Mouse (Mus musculus): ENCODE measurements around the gene Gm128. TPM values are rescaled to one million over a fixed set of nuclear protein-coding genes. Genes with fewer than 3 reads are reported as not detected.

Gene Gm128
- polyA plus RNA-seq, 1 experiment from 2014 or later: 0.64 TPM

- no peak overlapping the region for H3K9ac ChIP-seq
- peaks cover 30% of the 10 kb centered on the region for H3K4me1 ChIP-seq (replicated peaks)
- 70% methylated on average over 5 of the region's 5 CpGs for WGBS
- peaks cover 4% of the 10 kb centered on the region; the same call in 1 of the 2 replicates for H3K9me3 ChIP-seq (replicated peaks)
- no peak for ATAC-seq (ENCODE audit: insufficient number of reproducible peaks, low FRiP score)
- no peak overlapping the region for H3K4me3 ChIP-seq
- no peak overlapping the region for H3K4me2 ChIP-seq
- H3K27ac ChIP-seq (ENCODE audit: poor library complexity, severe bottlenecking): no peak overlapping the region
- H3K36me3 ChIP-seq: peaks cover 47% of the 10 kb centered on the region
- H3K27me3 ChIP-seq (replicated peaks): no peaks in the 10 kb centered on the region
Observed at GRCm38 (mm10) chr3:95269789-95270188, 28.4 kb upstream of the Gm128 start.

- H3K27ac ChIP-seq (ENCODE audit: poor library complexity, severe bottlenecking): no peak overlapping the region
- H3K4me1 ChIP-seq (replicated peaks): peaks cover 23% of the 10 kb centered on the region
- H3K36me3 ChIP-seq: peaks cover 58% of the 10 kb centered on the region
- H3K4me2 ChIP-seq: no peak overlapping the region
- no peaks in the 10 kb centered on the region for H3K27me3 ChIP-seq (replicated peaks)
- H3K9me3 ChIP-seq (replicated peaks): peaks cover 4% of the 10 kb centered on the region; the same call in 1 of the 2 replicates
- ATAC-seq (ENCODE audit: insufficient number of reproducible peaks, low FRiP score): no peak
- no peak overlapping the region for H3K4me3 ChIP-seq
- no peak overlapping the region for H3K9ac ChIP-seq
Observed at GRCm38 (mm10) chr3:95267855-95268254, 26.5 kb upstream of the Gm128 start.

- WGBS: 95% methylated on average over 3 of the region's 3 CpGs
- no peak for ATAC-seq (ENCODE audit: insufficient number of reproducible peaks, low FRiP score)
- peaks cover 68% of the 10 kb centered on the region for H3K36me3 ChIP-seq
Observed at GRCm38 (mm10) chr3:95266052-95266451, 24.7 kb upstream of the Gm128 start.

GRCm38 (mm10) chr3:95264724-95265123 lies 23.3 kb upstream of the Gm128 start:
- ATAC-seq (ENCODE audit: insufficient number of reproducible peaks, low FRiP score): no peak
- Histone ChIP-seq H3K27ac (ENCODE audit: poor library complexity, severe bottlenecking) (no peak overlapping the region), H3K36me3 (peaks cover 77% of the 10 kb centered on the region), H3K9me3 (replicated peaks) (peaks cover 4% of the 10 kb centered on the region; the same call in 1 of the 2 replicates), H3K9ac (no peak overlapping the region), H3K4me2 (no peak overlapping the region), H3K27me3 (replicated peaks) (no peaks in the 10 kb centered on the region), H3K4me3 (no peak overlapping the region), H3K4me1 (replicated peaks) (peaks cover 11% of the 10 kb centered on the region)
- 78% methylated on average over 1 of the region's 1 CpGs for WGBS

More at GRCm38 (mm10) chr3:95266052-95266451, 24.7 kb upstream of the Gm128 start:
- H3K4me2 ChIP-seq: no peak overlapping the region
- H3K9me3 ChIP-seq (replicated peaks): peaks cover 4% of the 10 kb centered on the region; the same call in 1 of the 2 replicates
- H3K27me3 ChIP-seq (replicated peaks): no peaks in the 10 kb centered on the region
- no peak overlapping the region for H3K9ac ChIP-seq
- H3K4me1 ChIP-seq (replicated peaks): peaks cover 19% of the 10 kb centered on the region
- H3K4me3 ChIP-seq: no peak overlapping the region
- no peak overlapping the region for H3K27ac ChIP-seq (ENCODE audit: poor library complexity, severe bottlenecking)

GRCm38 (mm10) chr3:95263089-95263739 lies 21.8 kb upstream of the Gm128 start:
- no peak overlapping the region for H3K4me3 ChIP-seq
- WGBS: 46% methylated on average over 11 of the region's 11 CpGs
- 0 out of 2 replicates have a peak, but pooled peaks have one; percentile 36 for ATAC-seq (ENCODE audit: insufficient number of reproducible peaks, low FRiP score)
- H3K4me2 ChIP-seq: no peak overlapping the region
- no peak overlapping the region for H3K9ac ChIP-seq
- H3K4me1 ChIP-seq (replicated peaks): peaks cover 8% of the 10 kb centered on the region; the same call in 1 of the 2 replicates
- no peaks in the 10 kb centered on the region for H3K27me3 ChIP-seq (replicated peaks)
- no peak overlapping the region for H3K27ac ChIP-seq (ENCODE audit: poor library complexity, severe bottlenecking)
- peaks cover 82% of the 10 kb centered on the region for H3K36me3 ChIP-seq
- peaks cover 4% of the 10 kb centered on the region; the same call in 1 of the 2 replicates for H3K9me3 ChIP-seq (replicated peaks)

GRCm38 (mm10) chr3:95261975-95262374 lies 20.6 kb upstream of the Gm128 start:
- ATAC-seq (ENCODE audit: insufficient number of reproducible peaks, low FRiP score): no peak
- H3K27me3 ChIP-seq (replicated peaks): no peaks in the 10 kb centered on the region
- H3K9me3 ChIP-seq (replicated peaks): peaks cover 2% of the 10 kb centered on the region; the same call in 1 of the 2 replicates
- H3K36me3 ChIP-seq: peaks cover 81% of the 10 kb centered on the region
- H3K27ac ChIP-seq (ENCODE audit: poor library complexity, severe bottlenecking): no peak overlapping the region
- H3K4me1 ChIP-seq (replicated peaks): peaks cover 8% of the 10 kb centered on the region; the same call in 1 of the 2 replicates
- H3K4me3 ChIP-seq: no peak overlapping the region
- WGBS: 88% methylated on average over 4 of the region's 4 CpGs
- no peak overlapping the region for H3K4me2 ChIP-seq
- H3K9ac ChIP-seq: no peak overlapping the region

GRCm38 (mm10) chr3:95256931-95257330 lies 15.5 kb upstream of the Gm128 start:
- no peaks in the 10 kb centered on the region for H3K9me3 ChIP-seq (replicated peaks)
- H3K4me2 ChIP-seq: no peak overlapping the region
- ATAC-seq (ENCODE audit: insufficient number of reproducible peaks, low FRiP score): no peak
- no peak overlapping the region for H3K9ac ChIP-seq
- H3K27ac ChIP-seq (ENCODE audit: poor library complexity, severe bottlenecking): no peak overlapping the region
- H3K27me3 ChIP-seq (replicated peaks): no peaks in the 10 kb centered on the region
- 80% methylated on average over 5 of the region's 5 CpGs for WGBS
- peaks cover 92% of the 10 kb centered on the region for H3K36me3 ChIP-seq
- H3K4me3 ChIP-seq: no peak overlapping the region
- no peaks in the 10 kb centered on the region for H3K4me1 ChIP-seq (replicated peaks)

- Histone ChIP-seq H3K4me3 (no peak within 1 kb of the TSS), H3K9ac (no peak within 1 kb of the TSS), H3K9me3 (replicated peaks) (no peaks in the 10 kb centered on the region), H3K36me3 (peaks cover 46% of the 10 kb centered on the region), H3K4me2 (no peak within 1 kb of the TSS), H3K4me1 (replicated peaks) (no peaks in the 10 kb centered on the region; the same call in 1 of the 2 replicates), H3K27me3 (replicated peaks) (no peaks in the 10 kb centered on the region), H3K27ac (ENCODE audit: poor library complexity, severe bottlenecking) (no peak within 1 kb of the TSS)
- no peak for ATAC-seq (ENCODE audit: insufficient number of reproducible peaks, low FRiP score)
- 41% methylated on average over 7 of the region's 7 CpGs for WGBS
Observed at GRCm38 (mm10) chr3:95250783-95251424, 9.5 kb upstream of the Gm128 start, which contains the start of gene Bnipl. TSS of gene Bnipl (minus strand) at chr3:95251193.

GRCm38 (mm10) chr3:95250361-95250760 lies 9.0 kb upstream of the Gm128 start:
- Histone ChIP-seq H3K4me1 (replicated peaks) (no peaks in the 10 kb centered on the region; the same call in 1 of the 2 replicates), H3K36me3 (peaks cover 44% of the 10 kb centered on the region), H3K27ac (ENCODE audit: poor library complexity, severe bottlenecking) (no peak overlapping the region), H3K9ac (no peak overlapping the region), H3K27me3 (replicated peaks) (no peaks in the 10 kb centered on the region), H3K4me3 (no peak overlapping the region), H3K9me3 (replicated peaks) (0 out of 2 replicates have a peak, but pooled peaks cover 2% of the 10 kb centered on the region), H3K4me2 (no peak overlapping the region)
- no peak for ATAC-seq (ENCODE audit: insufficient number of reproducible peaks, low FRiP score)
- 73% methylated on average over 5 of the region's 5 CpGs for WGBS

- H3K9ac ChIP-seq: no peak overlapping the region
- no peak overlapping the region for H3K27ac ChIP-seq (ENCODE audit: poor library complexity, severe bottlenecking)
- peaks cover 23% of the 10 kb centered on the region for H3K36me3 ChIP-seq
- no peaks in the 10 kb centered on the region for H3K27me3 ChIP-seq (replicated peaks)
- 0 out of 2 replicates have a peak, but pooled peaks cover 3% of the 10 kb centered on the region for H3K9me3 ChIP-seq (replicated peaks)
- H3K4me2 ChIP-seq: no peak overlapping the region
- no peak for ATAC-seq (ENCODE audit: insufficient number of reproducible peaks, low FRiP score)
- WGBS: 57% methylated on average over 1 of the region's 1 CpGs
- no peak overlapping the region for H3K4me3 ChIP-seq
- no peaks in the 10 kb centered on the region; the same call in 1 of the 2 replicates for H3K4me1 ChIP-seq (replicated peaks)
Observed at GRCm38 (mm10) chr3:95247660-95248336, 6.4 kb upstream of the Gm128 start.
